Mouse (Mus musculus) left cerebral cortex, postnatal 4 days (tissue): ENCODE measurements around the gene Nsun5. TPM values are rescaled to one million over a fixed set of nuclear protein-coding genes. Genes with fewer than 3 reads are reported as not detected.
"Not testable (repeated sequence)": the region's sequence is repeated elsewhere in the genome, so short reads cannot be mapped to it uniquely, and the experiment has no call there.

ENCODE experiments used
- DNase-seq: peaks from one replicate; pipeline ENCODE4 v3.0.0-alpha.2; 2022
- intact Hi-C: fragments of 180-260 bp; cut with DNase I; formaldehyde crosslinking; loops from one replicate; pipeline ENCODE4 v1.15.1; 2025
- total RNA-seq, 2 experiments: library from RNA; stranded (reverse); gene quantifications; 2 replicates each; pipeline ENCODE4 v1.2.3; 2021

Gene Nsun5
- total RNA-seq = 10 to 100 TPM; 31.2 to 34.1 TPM

DNA sequence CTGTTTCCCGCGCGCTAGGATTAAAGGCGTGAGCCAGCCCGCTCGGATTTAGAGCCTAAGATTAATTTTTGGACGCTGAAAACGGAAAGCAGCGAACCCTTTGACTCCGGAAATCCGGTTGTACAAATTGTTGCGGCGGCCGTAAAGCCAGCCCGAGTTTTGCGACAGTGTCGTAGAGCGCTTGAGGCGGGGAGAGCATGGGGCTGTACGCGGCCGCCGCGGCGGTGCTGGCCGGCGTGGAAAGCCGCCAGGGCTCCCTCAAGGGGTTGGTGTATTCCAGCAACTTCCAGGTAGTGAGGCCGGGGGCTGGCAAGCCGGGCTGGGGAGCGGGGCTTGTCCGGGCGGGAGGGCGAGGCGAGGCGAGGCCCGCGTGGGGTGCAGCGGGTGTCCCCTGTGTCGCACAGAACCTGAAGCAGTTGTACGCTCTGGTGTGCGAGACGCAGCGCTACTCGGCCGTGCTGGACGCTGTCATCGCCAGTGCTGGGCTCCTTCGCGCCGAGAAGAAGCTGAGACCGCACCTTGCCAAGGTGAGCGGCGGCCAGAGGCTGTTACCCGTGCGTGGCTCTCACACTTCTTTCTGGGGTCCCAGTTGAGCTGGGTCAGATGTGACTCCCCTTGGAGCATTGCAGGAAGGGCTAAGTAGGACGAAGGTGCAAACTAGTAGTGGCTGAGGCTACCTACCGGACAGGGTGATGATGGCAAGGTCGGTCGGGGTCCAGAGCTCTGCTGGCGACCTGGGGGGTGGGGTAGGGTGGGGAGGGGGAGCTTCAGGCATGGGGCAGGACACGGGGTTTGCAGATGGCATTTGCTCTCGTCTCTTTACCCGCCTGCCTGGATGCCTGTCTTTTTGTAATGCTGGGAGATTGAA lies at the start of gene Nsun5:
TSS of gene Nsun5 (plus strand) at position 167 of the 868 bp plus-strand sequence.
- peak; percentile 97 for DNase-seq
- intact Hi-C loops = loop anchor here (10.0 kb wide), 1 partner anchor 145 kb away; no protein-coding TSS in a partner anchor

DNA sequence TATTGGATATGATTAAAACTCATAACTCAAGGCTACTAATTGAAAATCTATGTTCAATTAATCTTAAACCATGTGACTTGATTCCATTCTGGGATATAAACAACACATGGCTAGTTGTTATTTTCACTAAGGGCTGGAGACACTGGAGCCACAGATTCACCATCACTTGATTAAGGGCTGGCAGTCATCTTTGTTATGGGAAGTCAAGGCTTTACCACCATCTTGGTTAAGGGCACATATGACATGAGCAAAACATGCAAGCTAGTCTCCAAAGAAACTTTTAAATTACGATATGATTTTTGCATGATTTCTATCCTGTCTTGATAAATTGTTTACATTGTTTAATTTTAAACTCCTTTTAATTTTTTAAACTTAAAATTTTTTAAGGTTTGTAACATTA lies 47.6 kb upstream of the Nsun5 start:
- no peak for DNase-seq

DNA sequence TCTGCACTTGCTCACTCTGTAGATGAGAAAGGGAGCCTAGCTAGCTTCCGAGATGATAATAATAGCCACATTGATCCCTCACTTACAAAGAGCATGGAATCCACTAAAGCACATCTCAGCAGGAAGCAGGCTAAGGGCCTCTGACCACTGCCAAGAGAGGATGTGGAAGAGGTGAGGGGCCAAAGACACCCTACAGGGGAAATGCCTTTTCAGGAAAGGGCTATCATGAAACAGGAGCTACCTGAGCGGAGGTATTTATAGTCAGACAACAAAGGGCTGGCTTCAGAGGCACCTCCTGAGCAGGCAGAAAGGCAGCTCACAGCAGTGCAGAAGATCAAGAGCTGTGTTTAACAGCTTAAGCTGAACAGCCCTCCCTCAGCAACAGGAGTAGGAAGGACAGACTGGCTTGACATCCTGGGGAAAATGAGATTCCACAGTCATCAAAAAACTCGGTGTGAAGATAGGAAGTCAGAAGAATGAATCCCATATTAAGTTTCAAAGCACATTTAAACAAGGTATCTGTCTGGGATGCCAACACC lies 43.6 kb upstream of the Nsun5 start:
- no peak for DNase-seq
- intact Hi-C loops = no loop called here

More for the DNA sequence above, 47.6 kb upstream of the Nsun5 start:
- intact Hi-C loops = no loop called here

DNA sequence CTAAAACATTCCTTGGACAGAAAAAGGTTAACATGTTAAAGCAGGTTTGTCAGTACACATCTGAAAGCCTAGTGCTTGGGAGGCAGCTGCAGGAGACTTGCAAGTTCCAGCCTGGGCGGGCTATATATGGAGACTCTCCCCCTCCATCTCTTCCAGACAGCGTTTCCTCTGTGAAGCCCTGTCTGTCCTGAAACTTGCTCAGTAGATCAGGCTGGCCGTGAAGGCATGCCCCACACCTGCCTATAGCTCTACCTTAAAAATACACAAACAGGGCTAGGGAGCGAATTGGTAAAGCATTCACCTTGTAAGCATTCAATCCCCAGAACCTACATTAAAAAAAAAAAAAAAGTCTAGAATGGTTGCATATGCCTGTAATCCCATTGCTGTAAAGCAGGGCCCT lies 40.3 kb upstream of the Nsun5 start:
- intact Hi-C loops = no loop called here
- DNase-seq = no peak

DNA sequence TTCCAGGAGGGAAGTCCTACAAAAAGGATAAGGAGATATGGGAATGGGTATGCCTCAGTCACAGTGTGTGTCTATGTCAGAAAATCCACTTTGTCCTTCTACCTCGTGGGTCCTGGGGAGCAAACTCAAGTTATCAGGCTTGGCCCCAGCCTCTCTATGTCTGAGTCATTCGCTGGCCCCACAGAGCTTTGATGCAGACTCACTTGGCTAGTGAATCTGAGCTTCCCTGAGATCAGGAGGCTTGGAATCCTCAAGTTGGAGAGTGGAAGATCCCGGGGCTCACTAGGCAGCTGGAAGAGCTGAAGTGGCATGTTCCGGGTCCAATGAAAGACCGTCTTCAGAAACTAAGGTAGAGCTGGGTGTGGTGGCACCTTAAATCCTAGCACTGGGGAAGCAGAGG lies 39.6 kb upstream of the Nsun5 start:
- intact Hi-C loops = no loop called here

DNA sequence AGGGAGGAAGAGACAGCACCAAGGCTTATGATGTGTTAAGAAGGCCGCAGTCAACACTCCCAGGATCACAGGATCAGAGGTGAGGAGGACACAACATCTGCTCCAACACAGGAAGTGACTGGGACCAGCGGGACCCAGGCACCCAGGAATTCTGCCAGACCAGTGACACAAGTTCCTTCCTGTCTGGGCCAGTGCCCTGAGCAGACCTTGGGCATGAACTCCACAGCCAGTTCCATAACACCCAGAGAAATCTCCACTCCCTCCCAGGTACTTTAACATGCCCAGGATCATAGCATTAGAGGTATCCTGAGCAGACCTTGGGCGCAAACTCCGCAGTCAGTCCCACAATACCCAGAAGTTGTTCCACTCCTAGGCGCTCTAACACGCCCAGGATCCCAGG lies 38.6 kb upstream of the Nsun5 start:
- intact Hi-C loops = no loop called here
- no peak for DNase-seq

More for the DNA sequence above, 39.6 kb upstream of the Nsun5 start:
- no peak for DNase-seq

DNA sequence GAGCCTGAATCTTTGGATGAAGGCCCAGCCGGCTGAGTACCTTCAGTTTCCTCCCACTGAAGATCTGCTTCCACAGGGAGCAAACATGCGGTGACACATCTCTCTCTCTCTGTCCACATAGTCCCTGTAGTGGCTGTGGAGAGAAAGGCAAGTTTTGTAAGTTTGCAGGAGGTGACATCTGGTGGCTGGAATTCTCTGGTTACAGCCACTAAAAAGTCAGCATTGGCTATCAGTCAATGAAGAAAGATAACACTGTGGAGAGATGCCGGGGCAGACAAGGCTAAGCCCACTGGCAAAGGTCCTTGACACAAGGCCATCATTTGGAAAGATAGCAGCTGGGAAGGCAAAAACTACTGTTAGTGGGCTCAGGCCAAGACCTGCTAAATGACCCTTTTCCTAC lies 32.2 kb upstream of the Nsun5 start:
- intact Hi-C loops = no loop called here
- DNase-seq = no peak

DNA sequence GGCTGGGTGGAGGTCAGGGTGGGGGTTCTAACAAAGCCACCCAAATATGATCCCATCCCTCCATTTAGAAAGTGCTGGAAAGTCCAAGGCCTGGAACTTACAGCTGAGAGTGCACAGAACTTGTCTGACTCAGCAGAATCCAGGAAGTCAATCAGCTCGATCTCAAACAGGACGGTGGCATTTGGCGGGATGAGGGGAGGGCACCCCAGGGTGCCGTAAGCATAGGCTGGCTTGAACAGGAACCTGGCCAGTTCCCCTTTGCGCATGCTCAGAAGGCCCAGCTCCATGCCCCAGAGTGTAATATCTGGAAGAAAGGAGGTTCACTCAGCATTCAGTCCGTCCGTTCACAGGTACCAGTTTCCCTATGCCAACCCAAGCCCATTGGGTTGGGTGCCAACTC lies 23.8 kb upstream of the Nsun5 start:
- DNase-seq = no peak
- intact Hi-C loops = no loop called here

DNA sequence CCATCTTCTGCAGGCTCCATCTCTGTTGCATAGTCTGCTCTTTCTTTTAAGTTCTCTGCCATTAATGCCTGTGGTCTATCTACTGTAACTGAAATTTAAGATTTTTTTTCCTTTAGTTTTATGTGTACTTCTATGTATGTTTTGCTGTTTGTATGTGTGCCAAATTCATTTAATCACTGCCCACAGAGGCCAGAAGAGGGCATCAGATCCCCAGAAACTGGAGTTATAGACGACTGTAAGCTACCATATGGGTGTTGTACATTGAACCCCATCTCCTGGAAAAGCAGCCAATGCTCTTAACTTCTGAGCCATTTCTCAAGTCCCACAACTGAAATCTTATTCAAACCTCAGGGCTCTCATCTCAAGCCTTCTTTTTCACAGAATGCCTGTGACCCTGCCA lies 23.3 kb upstream of the Nsun5 start:
- no peak for DNase-seq
- intact Hi-C loops = no loop called here

DNA sequence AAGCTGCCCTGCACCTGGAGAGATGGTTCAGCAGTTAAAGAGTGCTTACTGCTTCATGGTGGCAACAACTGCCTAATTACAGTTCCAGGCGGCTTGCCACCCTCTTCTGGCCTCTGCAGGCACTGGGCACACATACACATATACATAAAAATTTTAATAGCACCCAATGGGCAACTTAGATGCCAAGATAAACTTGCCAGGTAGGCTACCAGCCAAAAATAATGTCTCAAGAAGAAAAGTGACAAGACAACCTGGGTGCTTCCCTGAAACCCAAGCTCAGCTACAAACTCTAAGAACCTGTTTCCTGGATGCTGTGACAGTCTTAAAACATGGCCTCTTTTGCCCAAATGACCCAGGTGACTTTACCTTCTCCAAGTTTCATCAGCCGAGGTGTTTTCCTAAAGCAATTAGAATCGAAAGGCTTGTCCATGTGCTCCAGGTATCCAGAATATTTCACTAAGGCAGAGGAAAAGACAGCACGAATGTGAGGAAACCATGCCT lies 22.2 kb upstream of the Nsun5 start:
- no peak for DNase-seq
- intact Hi-C loops = no loop called here

DNA sequence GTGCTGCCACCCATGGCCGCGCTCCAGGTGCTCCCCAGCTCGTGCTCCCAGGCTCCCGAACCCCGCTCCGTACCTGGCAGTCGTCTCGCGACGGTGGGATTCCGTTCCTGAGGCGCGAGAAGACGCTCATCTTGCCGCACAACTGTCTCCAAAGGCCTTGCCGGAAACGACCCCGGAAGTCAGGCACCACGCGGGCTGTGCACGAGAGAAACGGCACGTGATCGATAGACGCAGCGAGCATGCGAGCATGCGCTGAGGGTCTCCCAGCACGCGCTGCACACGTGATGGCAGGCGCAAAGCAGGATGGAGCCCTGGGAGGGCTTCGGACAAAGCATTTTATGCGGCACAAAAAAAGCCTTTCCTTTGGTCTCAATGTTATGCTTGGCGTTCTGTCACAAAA lies 19.9 kb upstream of the Nsun5 start, which contains the start of gene Fkbp6:
TSS of gene Fkbp6 (minus strand) at position 183 of the 400 bp plus-strand sequence.
- intact Hi-C loops = no loop called here
- DNase-seq = no peak

DNA sequence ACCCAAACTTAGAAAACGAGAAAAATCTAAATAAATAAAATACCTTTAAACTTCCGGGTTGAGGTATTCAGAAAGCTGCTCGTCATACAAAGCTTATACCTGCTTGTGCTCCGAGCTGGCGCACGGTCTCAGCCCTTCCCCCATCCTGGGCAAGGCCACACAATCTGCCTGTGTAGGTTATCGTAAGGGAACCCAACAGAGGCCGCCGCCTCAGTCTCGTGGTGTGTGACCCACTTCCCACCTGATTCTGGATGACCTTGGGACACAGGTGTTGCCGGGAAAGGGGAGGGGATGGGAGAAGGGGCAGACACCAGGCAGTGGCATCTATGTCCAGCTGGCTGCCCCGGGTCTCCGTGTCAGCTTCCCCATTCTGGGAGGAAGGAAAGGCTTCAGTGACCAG lies 18.1 kb upstream of the Nsun5 start:
- intact Hi-C loops = no loop called here
- no peak for DNase-seq

DNA sequence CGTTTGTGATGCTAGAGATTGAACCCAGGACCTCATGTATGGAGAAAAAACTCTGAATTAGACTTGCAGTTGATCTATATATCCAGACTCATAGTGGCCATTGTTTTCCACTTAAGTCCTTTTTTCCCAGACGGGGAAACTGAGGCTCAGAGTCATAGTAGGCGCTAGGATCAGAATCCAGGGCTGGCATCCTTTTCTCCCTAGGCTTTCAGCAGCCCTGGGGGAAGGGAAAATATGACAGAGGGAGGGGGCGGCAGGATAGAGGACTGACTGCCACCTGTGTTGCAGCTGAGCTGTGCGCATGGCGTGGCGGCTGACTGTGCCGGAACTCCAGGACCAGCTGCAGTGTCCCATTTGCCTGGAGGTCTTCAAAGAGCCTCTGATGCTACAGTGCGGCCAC lies 16.8 kb upstream of the Nsun5 start, which contains the start of gene Trim50:
TSS of gene Trim50 (plus strand) at position 301 of the 400 bp plus-strand sequence.
- intact Hi-C loops = no loop called here
- DNase-seq = no peak

DNA sequence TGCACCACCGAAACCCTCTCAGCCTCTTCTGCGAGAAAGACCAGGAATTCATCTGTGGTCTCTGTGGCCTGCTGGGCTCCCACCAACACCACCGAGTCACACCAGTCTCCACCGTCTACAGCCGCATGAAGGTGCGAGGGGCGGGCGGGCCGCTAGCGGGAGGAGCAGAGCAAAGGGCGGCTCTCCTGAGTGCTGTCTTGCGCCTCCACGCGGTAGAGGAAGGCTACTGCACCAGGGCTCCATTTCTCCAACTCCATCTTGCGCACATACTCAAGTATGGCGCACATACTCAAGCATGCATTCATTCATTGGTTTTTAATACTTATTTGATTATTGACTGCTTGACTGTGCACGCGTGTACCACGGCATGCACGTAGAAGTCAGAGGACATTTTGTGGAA lies 16.2 kb upstream of the Nsun5 start:
- no peak for DNase-seq
- intact Hi-C loops = no loop called here

DNA sequence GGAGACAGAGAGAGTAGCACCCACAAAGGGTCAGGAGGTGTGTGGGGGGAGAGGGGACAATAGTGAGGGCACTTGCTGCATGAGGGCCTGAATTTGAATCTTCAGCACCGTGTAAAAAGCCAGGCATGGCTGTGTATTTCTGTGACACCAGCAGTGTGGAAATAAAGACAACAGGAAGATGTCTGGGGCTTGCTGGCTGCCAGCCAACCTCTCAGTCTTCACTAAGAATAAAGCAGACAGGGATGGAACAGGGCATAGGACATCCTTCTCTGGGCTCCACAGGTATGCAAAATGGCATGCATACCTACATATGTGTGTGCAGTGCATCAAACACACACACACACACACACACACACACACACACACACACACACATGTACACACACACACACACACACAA lies 13.7 kb upstream of the Nsun5 start:
- intact Hi-C loops = no loop called here
- DNase-seq = no peak

DNA sequence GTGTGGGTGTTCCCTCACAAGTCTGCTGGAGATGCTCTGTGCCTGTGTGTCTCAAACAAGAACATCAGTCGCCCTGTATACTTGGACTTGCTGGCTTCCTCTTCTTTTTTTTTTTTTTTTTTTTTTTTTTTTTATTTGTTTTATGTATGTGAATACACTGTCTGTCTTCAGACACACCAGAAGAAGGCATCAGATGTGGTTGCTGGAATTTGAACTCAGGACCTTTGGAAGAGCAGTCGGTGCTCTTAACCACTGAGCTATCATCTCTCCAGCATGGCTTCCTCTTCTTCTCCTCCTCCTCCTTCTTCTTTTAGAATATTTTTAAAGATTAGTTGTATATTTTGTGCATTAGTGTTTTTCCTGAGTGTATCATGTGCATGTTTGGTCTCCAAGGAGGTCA lies 12.2 kb upstream of the Nsun5 start:
- intact Hi-C loops = no loop called here
- no peak for DNase-seq

DNA sequence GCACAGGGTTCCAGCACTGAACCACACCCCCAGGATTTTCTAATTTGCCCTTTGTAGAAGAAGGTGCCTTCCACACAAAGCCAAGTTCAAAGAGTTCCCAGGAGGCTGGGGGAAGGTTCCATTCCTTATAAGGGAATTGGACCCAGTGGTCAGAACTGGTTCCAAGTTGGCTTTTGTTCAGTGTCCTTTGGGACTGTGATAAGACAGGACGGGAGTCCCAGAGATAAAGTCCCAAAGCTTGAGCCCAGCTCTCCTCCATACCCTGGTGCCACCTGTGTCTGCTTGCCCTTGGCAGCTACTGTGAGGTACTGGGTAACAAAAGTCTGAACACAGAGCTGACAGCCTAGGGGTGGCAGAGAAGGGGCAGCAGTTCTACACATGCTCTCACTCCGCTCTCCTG lies 10.0 kb upstream of the Nsun5 start:
- DNase-seq = no peak
- intact Hi-C loops = no loop called here

DNA sequence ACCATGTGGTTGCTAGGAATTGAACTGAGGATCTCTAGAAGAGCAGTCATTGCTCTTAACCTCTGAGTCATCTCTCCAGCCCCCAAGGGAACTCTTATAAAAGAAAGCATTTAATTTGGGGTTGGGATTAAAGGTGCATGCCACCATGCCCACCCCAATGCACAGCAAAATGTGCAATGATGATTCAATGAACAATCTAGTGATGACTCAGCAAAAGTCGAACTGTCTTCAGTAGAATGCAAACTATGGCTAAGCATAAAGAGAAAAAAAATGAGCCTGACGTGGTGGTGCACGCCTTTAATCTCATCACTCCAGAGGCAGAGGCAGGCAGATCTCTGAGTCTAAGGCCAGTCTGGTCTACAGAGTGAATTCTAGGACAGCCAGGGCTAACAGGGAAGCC lies 7.2 kb upstream of the Nsun5 start:
- intact Hi-C loops = no loop called here
- no peak for DNase-seq

DNA sequence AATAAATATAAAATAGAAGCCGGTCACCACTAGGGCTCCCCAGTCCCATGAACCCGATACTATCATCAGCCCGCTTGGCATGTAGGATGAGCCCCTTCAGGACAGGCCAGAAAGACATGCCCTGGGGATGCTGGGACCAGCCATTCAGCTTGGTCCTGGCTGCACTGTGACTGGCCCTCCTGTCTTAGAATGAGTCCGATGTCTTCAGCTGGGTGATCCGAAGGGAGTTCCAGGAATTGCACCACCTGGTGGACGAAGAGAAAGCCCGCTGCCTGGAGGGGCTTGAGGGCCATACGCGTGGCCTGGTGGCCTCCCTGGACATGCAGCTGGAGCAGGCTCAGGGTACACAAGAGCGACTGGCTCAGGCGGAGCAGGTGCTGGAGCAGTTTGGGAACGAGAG lies 6.2 kb upstream of the Nsun5 start:
- DNase-seq = peak; percentile 39
- intact Hi-C loops = no loop called here

DNA sequence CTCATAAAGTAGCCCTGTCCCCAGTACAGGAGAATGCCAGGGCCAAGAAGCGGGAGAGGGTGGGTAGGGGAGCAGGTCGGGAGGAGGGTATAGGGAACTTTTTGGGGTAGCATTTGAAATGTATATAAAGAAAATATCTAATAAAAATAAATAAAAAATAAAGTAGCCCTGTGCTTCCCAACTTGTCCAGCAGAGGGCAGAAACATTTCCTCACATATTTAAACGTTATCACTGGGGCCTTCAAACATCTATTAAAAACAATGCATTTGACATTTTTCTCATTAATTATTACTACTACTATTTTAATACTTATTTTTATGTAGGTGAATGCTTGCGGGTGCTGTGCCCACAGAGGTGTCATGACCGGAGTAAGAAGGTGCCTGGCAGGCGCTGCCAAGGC lies 1.9 kb upstream of the Nsun5 start:
- DNase-seq = no peak
- intact Hi-C loops = no loop called here

DNA sequence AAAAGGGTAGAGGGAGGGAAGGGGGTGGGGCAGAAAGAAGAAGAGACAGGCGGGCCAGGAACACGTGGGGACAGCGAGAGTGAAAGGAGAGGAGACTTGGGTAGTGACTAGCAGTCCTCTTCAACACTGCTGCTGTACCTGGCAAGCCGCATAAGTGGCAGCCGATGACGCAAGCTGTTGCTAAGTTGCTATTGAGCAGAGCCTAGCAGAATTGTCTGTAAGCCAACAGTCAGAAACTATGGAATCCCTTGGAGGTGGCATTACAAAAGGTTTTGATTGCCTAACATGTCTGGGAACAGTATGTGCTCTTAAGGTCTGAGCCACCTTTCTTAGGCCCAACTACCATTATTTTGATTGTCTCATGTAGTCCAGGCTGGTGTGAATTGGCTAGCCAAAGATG lies 1.4 kb upstream of the Nsun5 start:
- intact Hi-C loops = no loop called here
- no peak for DNase-seq

DNA sequence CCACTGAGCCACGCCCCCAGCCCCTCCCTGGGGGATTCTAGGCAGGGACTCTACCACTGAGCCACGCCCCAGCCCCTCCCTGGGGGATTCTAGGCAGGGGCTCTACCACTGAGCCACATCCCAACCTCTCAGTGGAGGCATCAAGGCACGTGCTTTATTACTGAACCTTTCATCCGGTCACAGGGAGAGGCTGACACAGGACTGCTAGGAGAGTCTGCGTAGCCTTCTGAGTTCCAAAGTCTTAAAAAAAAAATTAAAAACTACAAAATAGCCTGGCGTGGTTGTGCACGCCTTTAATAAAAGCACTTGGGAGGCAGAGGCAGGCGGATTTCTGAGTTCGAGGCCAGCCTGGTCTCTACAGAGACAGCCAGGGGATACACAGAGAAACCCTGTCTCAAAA lies 557 bp upstream of the Nsun5 start:
- intact Hi-C loops, DNase-seq: not testable (repeated sequence)
